Mouse (Mus musculus): ENCODE measurements around the gene Atp6v0d1. TPM values are rescaled to one million over a fixed set of nuclear protein-coding genes. Genes with fewer than 3 reads are reported as not detected.

The Atp6v0d1 gene
- polyA plus RNA-seq, 1 experiment from 2014 or later, result 52.7 TPM

GRCm38 (mm10) chr8:105518436-105519313, 47.2 kb downstream of the Atp6v0d1 start, which contains the start of gene Hsd11b2:
Gene Hsd11b2, plus strand, starts transcription at chr8:105518755.
- Histone ChIP-seq H3K27me3 (peaks cover 60% of the 10 kb centered on the region), H3K4me2 (peak within 1 kb of the TSS; percentile 98), H3K4me1 (replicated peaks) (peaks cover 64% of the 10 kb centered on the region), H3K4me3 (replicated peaks) (peak within 1 kb of the TSS; percentile 67), H3K27ac (no peak within 1 kb of the TSS), H3K9me3 (replicated peaks) (no peaks in the 10 kb centered on the region), H3K9ac (peak within 1 kb of the TSS; percentile 68), H3K36me3 (peaks cover 16% of the 10 kb centered on the region)
- peak; percentile 40 for DNase-seq
- WGBS (ENCODE audit: insufficient replicate concordance), result under 1% methylated on average over 64 of the region's 68 CpGs
- ATAC-seq (ENCODE audit: low read depth), result peak; percentile 71

- no peak for DNase-seq
- no peaks in the 10 kb centered on the region for H3K9me3 ChIP-seq (replicated peaks)
- H3K27me3 ChIP-seq, result peaks cover 60% of the 10 kb centered on the region
- H3K9ac ChIP-seq, result no peak overlapping the region
- no peak overlapping the region for H3K27ac ChIP-seq
- no peak overlapping the region for H3K4me3 ChIP-seq (replicated peaks)
- H3K36me3 ChIP-seq, result peaks cover 5% of the 10 kb centered on the region
- peaks cover 51% of the 10 kb centered on the region for H3K4me1 ChIP-seq (replicated peaks)
- WGBS (ENCODE audit: insufficient replicate concordance), result 32% methylated on average over 8 of the region's 8 CpGs
- no peak for ATAC-seq (ENCODE audit: low read depth)
- no peak overlapping the region for H3K4me2 ChIP-seq
Observed at GRCm38 (mm10) chr8:105517346-105517745, 48.5 kb downstream of the Atp6v0d1 start.

GRCm38 (mm10) chr8:105516018-105516645, 49.7 kb downstream of the Atp6v0d1 start:
- Histone ChIP-seq H3K9me3 (replicated peaks) (no peaks in the 10 kb centered on the region), H3K27ac (no peak overlapping the region), H3K4me1 (replicated peaks) (peaks cover 40% of the 10 kb centered on the region), H3K36me3 (no peaks in the 10 kb centered on the region), H3K4me2 (0 out of 2 replicates have a peak overlapping the region, but pooled peaks have one; percentile 3), H3K4me3 (replicated peaks) (no peak overlapping the region), H3K9ac (no peak overlapping the region), H3K27me3 (peaks cover 60% of the 10 kb centered on the region)
- no peak for ATAC-seq (ENCODE audit: low read depth)
- peak; percentile 61 for DNase-seq
- 12% methylated on average over 12 of the region's 12 CpGs for WGBS (ENCODE audit: insufficient replicate concordance)

- DNase-seq (no peak), ATAC-seq (ENCODE audit: low read depth) (no peak)
- WGBS (ENCODE audit: insufficient replicate concordance), result 61% methylated on average over 5 of the region's 5 CpGs
- H3K4me1 ChIP-seq (replicated peaks), result peaks cover 40% of the 10 kb centered on the region
- H3K27me3 ChIP-seq, result peaks cover 46% of the 10 kb centered on the region
- H3K9ac ChIP-seq, result no peak overlapping the region
- no peaks in the 10 kb centered on the region for H3K36me3 ChIP-seq
- H3K9me3 ChIP-seq (replicated peaks), result no peaks in the 10 kb centered on the region
- H3K4me3 ChIP-seq (replicated peaks), result no peak overlapping the region
- H3K27ac ChIP-seq, result no peak overlapping the region
- no peak overlapping the region for H3K4me2 ChIP-seq
Observed at GRCm38 (mm10) chr8:105514656-105515055, 51.2 kb downstream of the Atp6v0d1 start.

- no peak overlapping the region for H3K9ac ChIP-seq
- no peaks in the 10 kb centered on the region for H3K36me3 ChIP-seq
- H3K27me3 ChIP-seq, result peaks cover 42% of the 10 kb centered on the region
- H3K27ac ChIP-seq, result no peak overlapping the region
- H3K4me2 ChIP-seq, result no peak overlapping the region
- peaks cover 38% of the 10 kb centered on the region for H3K4me1 ChIP-seq (replicated peaks)
- H3K9me3 ChIP-seq (replicated peaks), result no peaks in the 10 kb centered on the region
- H3K4me3 ChIP-seq (replicated peaks), result no peak overlapping the region
- 68% methylated on average over 6 of the region's 6 CpGs for WGBS (ENCODE audit: insufficient replicate concordance)
- ATAC-seq (ENCODE audit: low read depth) (no peak), DNase-seq (no peak)
Observed at GRCm38 (mm10) chr8:105514194-105514593, 51.7 kb downstream of the Atp6v0d1 start.

- H3K27ac ChIP-seq, result no peak overlapping the region
- no peak overlapping the region for H3K9ac ChIP-seq
- WGBS (ENCODE audit: insufficient replicate concordance), result 22% methylated on average over 12 of the region's 12 CpGs
- H3K4me1 ChIP-seq (replicated peaks), result peaks cover 16% of the 10 kb centered on the region
- H3K4me2 ChIP-seq, result no peak overlapping the region
- DNase-seq (no peak), ATAC-seq (ENCODE audit: low read depth) (no peak)
- peaks cover 7% of the 10 kb centered on the region for H3K27me3 ChIP-seq
- no peaks in the 10 kb centered on the region for H3K36me3 ChIP-seq
- no peaks in the 10 kb centered on the region for H3K9me3 ChIP-seq (replicated peaks)
- no peak overlapping the region for H3K4me3 ChIP-seq (replicated peaks)
Observed at GRCm38 (mm10) chr8:105509997-105510735, 55.7 kb downstream of the Atp6v0d1 start.

- no peaks in the 10 kb centered on the region for H3K36me3 ChIP-seq
- no peaks in the 10 kb centered on the region for H3K9me3 ChIP-seq (replicated peaks)
- no peak overlapping the region for H3K4me3 ChIP-seq (replicated peaks)
- ATAC-seq (ENCODE audit: low read depth) (no peak), DNase-seq (no peak)
- peaks cover 12% of the 10 kb centered on the region for H3K4me1 ChIP-seq (replicated peaks)
- no peaks in the 10 kb centered on the region for H3K27me3 ChIP-seq
- no peak overlapping the region for H3K4me2 ChIP-seq
- H3K27ac ChIP-seq, result no peak overlapping the region
- WGBS (ENCODE audit: insufficient replicate concordance), result 71% methylated on average over 1 of the region's 2 CpGs
- no peak overlapping the region for H3K9ac ChIP-seq
Observed at GRCm38 (mm10) chr8:105508758-105509157, 57.1 kb downstream of the Atp6v0d1 start.

- H3K9me3 ChIP-seq (replicated peaks), result no peaks in the 10 kb centered on the region
- H3K27ac ChIP-seq, result no peak overlapping the region
- 58% methylated on average over 6 of the region's 6 CpGs for WGBS (ENCODE audit: insufficient replicate concordance)
- no peaks in the 10 kb centered on the region for H3K36me3 ChIP-seq
- peaks cover 12% of the 10 kb centered on the region for H3K4me1 ChIP-seq (replicated peaks)
- H3K4me2 ChIP-seq, result no peak overlapping the region
- no peaks in the 10 kb centered on the region for H3K27me3 ChIP-seq
- no peak overlapping the region for H3K9ac ChIP-seq
- H3K4me3 ChIP-seq (replicated peaks), result no peak overlapping the region
- DNase-seq (no peak), ATAC-seq (ENCODE audit: low read depth) (no peak)
Observed at GRCm38 (mm10) chr8:105506977-105507376, 58.9 kb downstream of the Atp6v0d1 start.

- Histone ChIP-seq H3K4me3 (replicated peaks) (no peak overlapping the region), H3K36me3 (no peaks in the 10 kb centered on the region), H3K4me2 (no peak overlapping the region), H3K27ac (no peak overlapping the region), H3K27me3 (no peaks in the 10 kb centered on the region), H3K9me3 (replicated peaks) (no peaks in the 10 kb centered on the region), H3K9ac (no peak overlapping the region), H3K4me1 (replicated peaks) (peaks cover 4% of the 10 kb centered on the region)
- no peak for DNase-seq
- 59% methylated on average over 3 of the region's 3 CpGs for WGBS (ENCODE audit: insufficient replicate concordance)
- ATAC-seq (ENCODE audit: low read depth), result no peak
Observed at GRCm38 (mm10) chr8:105504617-105505016, 61.2 kb downstream of the Atp6v0d1 start.

- Histone ChIP-seq H3K4me3 (replicated peaks) (peak overlapping the region; percentile 38), H3K4me1 (replicated peaks) (peaks cover 28% of the 10 kb centered on the region), H3K4me2 (peak overlapping the region; percentile 49), H3K27me3 (peaks cover 13% of the 10 kb centered on the region; the same call in 1 of the 2 replicates), H3K27ac (no peak overlapping the region), H3K9me3 (replicated peaks) (no peaks in the 10 kb centered on the region), H3K9ac (peak overlapping the region; percentile 14; the same call in 1 of the 2 replicates), H3K36me3 (no peaks in the 10 kb centered on the region)
- DNase-seq (no peak), ATAC-seq (ENCODE audit: low read depth) (no peak)
- WGBS (ENCODE audit: insufficient replicate concordance), result 27% methylated on average over 12 of the region's 12 CpGs
Observed at GRCm38 (mm10) chr8:105499787-105500186, 66.1 kb downstream of the Atp6v0d1 start.

All from liver, embryonic 13.5 days (tissue).